Mouse (Mus musculus): ENCODE measurements around the gene Gpr107. TPM values are rescaled to one million over a fixed set of nuclear protein-coding genes. Genes with fewer than 3 reads are reported as not detected.
A peak's percentile ranks its signal among the peaks of the same experiment; 100 is the strongest.

Gpr107 gene
- total and polyA plus RNA-seq, 2 experiments = 8.3 to 10.0 TPM

DNA sequence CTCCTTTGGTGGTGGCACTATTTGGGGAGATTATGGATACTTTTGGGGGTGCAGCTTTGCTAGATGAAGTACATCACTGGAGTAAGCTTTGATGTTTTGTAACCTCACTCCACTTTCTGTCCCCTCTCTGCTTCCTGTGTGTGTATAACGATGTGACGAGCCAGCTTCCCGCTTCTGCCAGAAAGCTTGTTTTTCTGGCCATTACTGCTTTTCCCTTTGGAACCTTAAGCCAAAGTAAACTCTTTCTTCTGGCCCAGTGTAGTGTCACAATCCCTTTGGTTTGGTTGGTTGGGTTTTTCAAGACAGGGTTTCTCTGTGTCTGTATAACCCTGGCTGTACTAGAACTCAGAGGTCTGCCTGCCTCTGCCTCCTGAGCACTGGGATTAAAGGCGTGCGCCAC is 29.3 kb upstream of the Gpr107 start:
- H3K4me3 ChIP-seq (ENCODE audit: insufficient read depth, low read depth, low read length) = no peak overlapping the region
- no peak overlapping the region for H3K9ac ChIP-seq (ENCODE audit: low read depth, low read length)
- peak overlapping the region; percentile 55; the same call in 1 of the 2 replicates for H3K27ac ChIP-seq (replicated peaks; ENCODE audit: insufficient read depth, low read depth, low read length)
- no peaks in the 10 kb centered on the region for H3K27me3 ChIP-seq (ENCODE audit: control insufficient read depth, insufficient read depth, low read length)
- peaks cover 22% of the 10 kb centered on the region for H3K4me1 ChIP-seq (ENCODE audit: control insufficient read depth, insufficient read depth, low read length)
- peaks cover 16% of the 10 kb centered on the region; the same call in 1 of the 2 replicates for H3K79me2 ChIP-seq (ENCODE audit: control insufficient read depth, insufficient read depth, low read length)
- no peak for TF ChIP-seq CTCF (IDR thresholded peaks at IDR 0.05; ENCODE audit: low read depth, low read length)
- TF ChIP-seq POLR2A (IDR thresholded peaks at IDR 0.05; ENCODE audit: extremely low read depth, insufficient read depth, low read length) = no peak
- no peaks in the 10 kb centered on the region for H3K36me3 ChIP-seq (ENCODE audit: control insufficient read depth, insufficient read depth, low read length)
- DNase-seq (ENCODE audit: extremely low read depth, low read depth, low spot score) = peak; percentile 90
- WGBS = 46% methylated on average over 5 of the region's 5 CpGs

- WGBS = 97% methylated on average over 5 of the region's 5 CpGs
- Histone ChIP-seq H3K9ac (ENCODE audit: low read depth, low read length) (no peak overlapping the region), H3K27ac (replicated peaks; ENCODE audit: insufficient read depth, low read depth, low read length) (no peak overlapping the region; the same call in 1 of the 2 replicates), H3K79me2 (ENCODE audit: control insufficient read depth, insufficient read depth, low read length) (peaks cover 14% of the 10 kb centered on the region; the same call in 1 of the 2 replicates), H3K4me1 (ENCODE audit: control insufficient read depth, insufficient read depth, low read length) (peaks cover 26% of the 10 kb centered on the region), H3K27me3 (ENCODE audit: control insufficient read depth, insufficient read depth, low read length) (no peaks in the 10 kb centered on the region), H3K4me3 (ENCODE audit: insufficient read depth, low read depth, low read length) (no peak overlapping the region), H3K36me3 (ENCODE audit: control insufficient read depth, insufficient read depth, low read length) (no peaks in the 10 kb centered on the region)
- no peak for DNase-seq (ENCODE audit: extremely low read depth, low read depth, low spot score)
- TF ChIP-seq POLR2A (IDR thresholded peaks at IDR 0.05; ENCODE audit: extremely low read depth, insufficient read depth, low read length) (no peak), CTCF (IDR thresholded peaks at IDR 0.05; ENCODE audit: low read depth, low read length) (no peak)
Observed at GRCm38 (mm10) chr2:31123493-31123892, 28.6 kb upstream of the Gpr107 start.

DNA sequence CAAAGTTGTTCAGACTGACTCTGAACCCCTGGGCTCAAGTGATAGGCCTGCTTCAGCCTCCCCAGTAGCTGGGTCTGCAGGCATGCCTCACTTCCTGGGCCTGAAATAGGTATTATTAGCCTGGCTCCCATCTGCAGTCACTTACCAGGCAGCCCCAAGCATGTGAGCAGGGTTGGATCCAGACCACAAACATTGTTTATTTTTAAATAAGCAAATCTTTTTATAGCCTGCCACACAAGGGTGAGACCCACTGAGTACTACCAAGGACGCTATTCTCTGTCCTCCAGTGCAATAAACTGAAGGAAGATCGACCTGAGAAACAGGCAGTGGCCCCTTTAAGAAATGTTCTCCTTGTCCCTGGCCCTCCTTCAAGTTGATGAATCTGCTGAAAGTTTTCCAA is 27.4 kb upstream of the Gpr107 start:
- TF ChIP-seq CTCF (IDR thresholded peaks at IDR 0.05; ENCODE audit: low read depth, low read length) (no peak), POLR2A (IDR thresholded peaks at IDR 0.05; ENCODE audit: extremely low read depth, insufficient read depth, low read length) (no peak)
- peak overlapping the region; percentile 3; the same call in 1 of the 2 replicates for H3K27ac ChIP-seq (replicated peaks; ENCODE audit: insufficient read depth, low read depth, low read length)
- H3K9ac ChIP-seq (ENCODE audit: low read depth, low read length) = no peak overlapping the region
- no peaks in the 10 kb centered on the region for H3K27me3 ChIP-seq (ENCODE audit: control insufficient read depth, insufficient read depth, low read length)
- no peaks in the 10 kb centered on the region for H3K36me3 ChIP-seq (ENCODE audit: control insufficient read depth, insufficient read depth, low read length)
- H3K4me1 ChIP-seq (ENCODE audit: control insufficient read depth, insufficient read depth, low read length) = peaks cover 26% of the 10 kb centered on the region
- H3K4me3 ChIP-seq (ENCODE audit: insufficient read depth, low read depth, low read length) = no peak overlapping the region
- 72% methylated on average over 2 of the region's 2 CpGs for WGBS
- H3K79me2 ChIP-seq (ENCODE audit: control insufficient read depth, insufficient read depth, low read length) = peaks cover 14% of the 10 kb centered on the region; the same call in 1 of the 2 replicates
- DNase-seq (ENCODE audit: extremely low read depth, low read depth, low spot score) = no peak

- peaks cover 26% of the 10 kb centered on the region for H3K4me1 ChIP-seq (ENCODE audit: control insufficient read depth, insufficient read depth, low read length)
- H3K27ac ChIP-seq (replicated peaks; ENCODE audit: insufficient read depth, low read depth, low read length) = no peak overlapping the region
- TF ChIP-seq POLR2A (IDR thresholded peaks at IDR 0.05; ENCODE audit: extremely low read depth, insufficient read depth, low read length) (no peak), CTCF (IDR thresholded peaks at IDR 0.05; ENCODE audit: low read depth, low read length) (no peak)
- no peak overlapping the region for H3K4me3 ChIP-seq (ENCODE audit: insufficient read depth, low read depth, low read length)
- WGBS = 52% methylated on average over 7 of the region's 7 CpGs
- H3K27me3 ChIP-seq (ENCODE audit: control insufficient read depth, insufficient read depth, low read length) = no peaks in the 10 kb centered on the region
- H3K9ac ChIP-seq (ENCODE audit: low read depth, low read length) = no peak overlapping the region
- no peaks in the 10 kb centered on the region for H3K36me3 ChIP-seq (ENCODE audit: control insufficient read depth, insufficient read depth, low read length)
- H3K79me2 ChIP-seq (ENCODE audit: control insufficient read depth, insufficient read depth, low read length) = peaks cover 11% of the 10 kb centered on the region; the same call in 1 of the 2 replicates
- peak; percentile 39 for DNase-seq (ENCODE audit: extremely low read depth, low read depth, low spot score)
Observed at GRCm38 (mm10) chr2:31125156-31125555, 27.0 kb upstream of the Gpr107 start.

GRCm38 (mm10) chr2:31126048-31126447 is 26.1 kb upstream of the Gpr107 start:
- no peak overlapping the region for H3K4me3 ChIP-seq (ENCODE audit: insufficient read depth, low read depth, low read length)
- no peak for DNase-seq (ENCODE audit: extremely low read depth, low read depth, low spot score)
- no peak overlapping the region for H3K27ac ChIP-seq (replicated peaks; ENCODE audit: insufficient read depth, low read depth, low read length)
- 93% methylated on average over 9 of the region's 9 CpGs for WGBS
- no peak overlapping the region for H3K9ac ChIP-seq (ENCODE audit: low read depth, low read length)
- no peaks in the 10 kb centered on the region for H3K27me3 ChIP-seq (ENCODE audit: control insufficient read depth, insufficient read depth, low read length)
- peaks cover 16% of the 10 kb centered on the region; the same call in 1 of the 2 replicates for H3K79me2 ChIP-seq (ENCODE audit: control insufficient read depth, insufficient read depth, low read length)
- no peaks in the 10 kb centered on the region for H3K36me3 ChIP-seq (ENCODE audit: control insufficient read depth, insufficient read depth, low read length)
- H3K4me1 ChIP-seq (ENCODE audit: control insufficient read depth, insufficient read depth, low read length) = peaks cover 31% of the 10 kb centered on the region
- TF ChIP-seq CTCF (IDR thresholded peaks at IDR 0.05; ENCODE audit: low read depth, low read length) (no peak), POLR2A (IDR thresholded peaks at IDR 0.05; ENCODE audit: extremely low read depth, insufficient read depth, low read length) (no peak)

DNA sequence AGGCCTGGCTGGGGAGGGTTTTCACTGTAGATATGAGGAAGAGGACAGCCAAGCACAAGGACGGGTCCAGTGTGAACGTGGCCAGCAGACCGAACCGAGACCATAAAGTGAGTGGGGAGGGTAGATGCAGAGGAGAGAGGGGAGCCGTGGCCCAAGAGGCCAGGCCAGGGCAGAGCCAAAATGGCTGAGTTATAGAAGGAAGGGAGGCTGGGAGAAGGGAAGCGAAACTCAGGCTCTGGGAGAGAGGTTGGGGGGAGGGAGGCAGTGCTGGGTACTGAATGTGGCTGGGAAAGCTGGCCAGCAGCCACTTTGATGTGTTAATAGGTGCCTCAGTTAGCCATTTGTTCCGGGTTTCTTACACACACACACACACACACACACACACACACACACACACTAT is 24.9 kb upstream of the Gpr107 start:
- Histone ChIP-seq H3K27me3 (ENCODE audit: control insufficient read depth, insufficient read depth, low read length) (no peaks in the 10 kb centered on the region), H3K36me3 (ENCODE audit: control insufficient read depth, insufficient read depth, low read length) (no peaks in the 10 kb centered on the region), H3K79me2 (ENCODE audit: control insufficient read depth, insufficient read depth, low read length) (peaks cover 16% of the 10 kb centered on the region; the same call in 1 of the 2 replicates), H3K4me3 (ENCODE audit: insufficient read depth, low read depth, low read length) (no peak overlapping the region), H3K4me1 (ENCODE audit: control insufficient read depth, insufficient read depth, low read length) (peaks cover 31% of the 10 kb centered on the region), H3K27ac (replicated peaks; ENCODE audit: insufficient read depth, low read depth, low read length) (no peak overlapping the region; the same call in 1 of the 2 replicates), H3K9ac (ENCODE audit: low read depth, low read length) (no peak overlapping the region)
- 88% methylated on average over 7 of the region's 7 CpGs for WGBS
- DNase-seq (ENCODE audit: extremely low read depth, low read depth, low spot score) = no peak
- no peak for TF ChIP-seq CTCF (IDR thresholded peaks at IDR 0.05; ENCODE audit: low read depth, low read length)
- no peak for TF ChIP-seq POLR2A (IDR thresholded peaks at IDR 0.05; ENCODE audit: extremely low read depth, insufficient read depth, low read length)

Data from liver, adult 2 months (tissue).